In genomic region chr7:82458376-82458775, GRCm38 (mm10) we compare ENCODE assay signal across 20 mouse cellular contexts.
DNase-seq lines count a peak whose midpoint lies in the region; ATAC-seq and TF ChIP-seq lines count a peak whose summit lies in the region.
"Had no signal": no experiment of that assay in that cellular context is flagged by ENCODE, and none has a peak within 500 bp of the region (broad histone marks: within the 10 kb centered on the region; RNA-seq: fewer than 3 reads in every experiment).

No protein-coding gene starts in this region.

- H3K36me3 ChIP-seq in myocyte (ENCODE audit: control insufficient read depth, insufficient read depth): peaks cover under 1% of the 10 kb centered on the region
- H3K36me3 ChIP-seq: forebrain, embryonic 15.5 days; hindbrain, embryonic 15.5 days; limb, embryonic 13.5 days; neural tube, embryonic 15.5 days had no signal

- H3ac ChIP-seq in myocyte (ENCODE audit: control insufficient read depth, insufficient read length): no peak overlapping the region

- no peak for TF ChIP-seq POLR2A in myocyte (IDR thresholded peaks at IDR 0.05; ENCODE audit: insufficient read length, low read depth)

- H3K79me2 ChIP-seq in myocyte (ENCODE audit: control insufficient read depth, insufficient read depth): no peaks in the 10 kb centered on the region

- CTCF ChIA-PET in Patski (lab: Charles Lee): no interaction called here

- peak; percentile 62 for ATAC-seq in Patski
- ATAC-seq in megakaryocyte, adult 5-6 weeks (ENCODE audit: poor library complexity, severe bottlenecking): no peak
- ATAC-seq: activated CD4-positive, CD25-positive, alpha-beta regulatory T cell, adult 4 months; forebrain, embryonic 15.5 days; liver, postnatal 0 days had no signal

- in situ Hi-C loops in Patski (cut with MboI; ENCODE audit: low pct_unique_long_range_greater_than_20kb): no loop called here

- TF ChIP-seq CTCF in Patski (IDR thresholded peaks at IDR 0.05): no peak

- DNase-seq in heart, adult 11 months: peak; percentile 95
- no peak for DNase-seq in heart, postnatal 4 days
- DNase-seq in lung, postnatal 10 days: peak; percentile 15
- DNase-seq in lung, adult 18-20 months: no peak
- peak; percentile 37 for DNase-seq in Patski (ENCODE audit: low read depth, low spot score)
- no peak for DNase-seq in retina, embryonic 14.5 days (ENCODE audit: low spot score)
- DNase-seq: adrenal gland, postnatal 36 days; cerebellum, postnatal 10 days; kidney, adult 11 months; kidney, postnatal 10 days; liver, postnatal 0 days; spleen, adult 18-20 months; thymus, postnatal 36 days had no signal

- H3K27me3 ChIP-seq in Patski: no peaks in the 10 kb centered on the region
- H3K27me3 ChIP-seq in myocyte (ENCODE audit: control insufficient read depth, insufficient read depth, insufficient read length): no peaks in the 10 kb centered on the region
- H3K27me3 ChIP-seq: forebrain, embryonic 15.5 days; hindbrain, embryonic 15.5 days; limb, embryonic 13.5 days; neural tube, embryonic 15.5 days had no signal

- POLR2A ChIA-PET in Patski (lab: Charles Lee): no interaction called here

- H3K4me3 ChIP-seq in myocyte: no peak overlapping the region
- H3K4me3 ChIP-seq: forebrain, embryonic 15.5 days; hindbrain, embryonic 15.5 days; limb, embryonic 13.5 days; neural tube, embryonic 15.5 days had no signal

- peak overlapping the region; percentile 22 for H3K4me2 ChIP-seq in myocyte (ENCODE audit: low read depth)
- H3K4me2 ChIP-seq: forebrain, embryonic 15.5 days; hindbrain, embryonic 15.5 days; limb, embryonic 13.5 days; neural tube, embryonic 15.5 days had no signal

TF ChIP-seq in myocyte, 11 proteins besides CTCF, POLR2A, EP300 and RAD21:
- no peak for TF ChIP-seq MAX (IDR thresholded peaks at IDR 0.05; ENCODE audit: low read depth)
- no peak for TF ChIP-seq REST (IDR thresholded peaks at IDR 0.05; ENCODE audit: insufficient read depth, insufficient read length)
- no peak for TF ChIP-seq MYOD1 (IDR thresholded peaks at IDR 0.05; ENCODE audit: control insufficient read depth in 1 of 3, insufficient read length in 2 of 3, low read depth in 2 of 3)
- no peak for TF ChIP-seq TCF3 (IDR thresholded peaks at IDR 0.05; ENCODE audit: insufficient read length, low read depth)
- no peak for TF ChIP-seq POLR2AphosphoS2 (IDR thresholded peaks at IDR 0.05; ENCODE audit: insufficient read length, low read depth)
- no peak for TF ChIP-seq CEBPB (IDR thresholded peaks at IDR 0.05; ENCODE audit: insufficient read depth, poor library complexity, severe bottlenecking)
- no peak for TF ChIP-seq USF1 (IDR thresholded peaks at IDR 0.05; ENCODE audit: low read depth)
- no peak for TF ChIP-seq TCF12 (IDR thresholded peaks at IDR 0.05; ENCODE audit: insufficient read depth, poor library complexity, severe bottlenecking)
- no peak for TF ChIP-seq E2F4 (IDR thresholded peaks at IDR 0.05; ENCODE audit: insufficient read depth)
- no peak for TF ChIP-seq SRF (IDR thresholded peaks at IDR 0.05; ENCODE audit: control insufficient read depth, insufficient read length, low read depth)
- no peak for TF ChIP-seq MYOG (IDR thresholded peaks at IDR 0.05; ENCODE audit: control insufficient read depth in 1 of 3, insufficient read depth in 1 of 3, insufficient read length in 2 of 3, low read depth in 2 of 3)

Comparison
In these comparisons a context has a peak if more than half of its experiments do, and no peak if none do; other contexts are left out.
1. DNase-seq: peak in heart, adult 11 months (single experiment), lung, postnatal 10 days (single experiment) and Patski (single experiment); none in heart, postnatal 4 days (single experiment), lung, adult 18-20 months (0 of 2) and retina, embryonic 14.5 days (single experiment).